Mouse (Mus musculus): Measurements from ENCODE around the gene Cfap221.

Gene Cfap221

GRCm38 (mm10) chr1:119907206-119907748 is 89.8 kb downstream of the Cfap221 start:
- DNase-seq (ENCODE audit: extremely low read depth, low read depth), result no peak

DNA sequence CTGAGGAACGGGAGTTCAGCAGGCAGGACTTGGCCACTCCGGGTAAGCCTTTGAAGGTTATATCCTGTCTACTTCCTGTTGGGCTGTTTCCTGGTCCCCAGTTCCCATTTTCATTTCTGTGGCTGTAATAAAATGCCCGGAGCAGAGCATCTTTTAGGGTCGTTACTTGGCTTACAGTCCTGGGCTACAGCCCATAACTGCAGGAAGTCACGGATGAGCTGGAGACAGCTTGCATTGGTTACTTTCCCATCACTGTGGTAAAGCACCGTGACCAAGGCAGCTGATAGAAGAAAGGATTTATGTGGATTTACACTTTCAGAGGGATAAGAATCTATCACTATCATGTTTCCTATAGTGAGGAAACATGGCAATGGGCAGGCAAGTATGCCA is 93.8 kb downstream of the Cfap221 start:
- no peak for DNase-seq (ENCODE audit: extremely low read depth, low read depth)

GRCm38 (mm10) chr1:119902551-119903230 is 94.3 kb downstream of the Cfap221 start:
- no peak for DNase-seq (ENCODE audit: extremely low read depth, low read depth)

GRCm38 (mm10) chr1:119899195-119900123 is 97.6 kb downstream of the Cfap221 start:
- no peak for DNase-seq (ENCODE audit: extremely low read depth, low read depth)

- peak; percentile 34 for DNase-seq (ENCODE audit: extremely low read depth, low read depth)
Observed at GRCm38 (mm10) chr1:119894936-119895335, 102.1 kb downstream of the Cfap221 start.

DNA sequence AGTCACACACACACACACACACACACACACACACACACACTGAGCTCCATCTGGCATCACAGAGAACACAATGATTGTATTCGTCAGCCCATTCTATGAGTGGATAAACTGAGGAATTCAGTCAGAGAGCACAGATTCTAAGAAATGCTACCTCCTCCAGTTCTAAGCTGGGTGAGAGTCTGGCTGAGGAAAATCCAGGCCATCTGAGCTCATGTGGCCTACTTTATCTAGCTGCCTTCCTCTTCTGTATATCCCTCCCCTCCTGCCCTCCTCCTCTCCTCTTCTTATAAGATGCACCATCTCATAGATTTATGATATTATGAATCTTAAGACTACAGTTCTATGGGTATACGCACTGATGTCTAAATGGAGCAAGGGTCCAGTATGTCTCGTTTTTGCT is 103.4 kb downstream of the Cfap221 start:
- no peak for DNase-seq (ENCODE audit: extremely low read depth, low read depth)

GRCm38 (mm10) chr1:119892933-119893332 is 104.1 kb downstream of the Cfap221 start:
- DNase-seq (ENCODE audit: extremely low read depth, low read depth), result no peak

- DNase-seq (ENCODE audit: extremely low read depth, low read depth), result no peak
Observed at GRCm38 (mm10) chr1:119891865-119892264, 105.2 kb downstream of the Cfap221 start.

DNA sequence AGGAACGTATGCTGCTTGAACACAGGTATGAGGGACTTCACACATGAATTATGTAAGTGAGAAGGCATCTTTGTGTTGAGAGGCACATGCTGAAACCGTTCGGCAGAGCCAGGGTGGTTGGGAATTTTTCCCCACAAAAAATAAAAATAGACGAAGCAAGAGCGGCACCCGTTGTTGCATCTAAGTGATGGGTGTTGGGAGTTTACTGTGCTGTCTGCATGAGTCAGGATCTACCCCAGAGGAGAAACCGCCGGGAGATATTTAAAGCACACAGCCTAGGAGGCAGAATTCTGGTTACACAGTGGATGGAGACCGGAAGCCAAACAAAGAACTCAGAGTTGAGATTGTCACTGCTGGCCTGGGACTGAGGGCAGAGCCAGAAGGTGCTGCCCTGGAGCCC is 105.9 kb downstream of the Cfap221 start:
- no peak for DNase-seq (ENCODE audit: extremely low read depth, low read depth)

DNA sequence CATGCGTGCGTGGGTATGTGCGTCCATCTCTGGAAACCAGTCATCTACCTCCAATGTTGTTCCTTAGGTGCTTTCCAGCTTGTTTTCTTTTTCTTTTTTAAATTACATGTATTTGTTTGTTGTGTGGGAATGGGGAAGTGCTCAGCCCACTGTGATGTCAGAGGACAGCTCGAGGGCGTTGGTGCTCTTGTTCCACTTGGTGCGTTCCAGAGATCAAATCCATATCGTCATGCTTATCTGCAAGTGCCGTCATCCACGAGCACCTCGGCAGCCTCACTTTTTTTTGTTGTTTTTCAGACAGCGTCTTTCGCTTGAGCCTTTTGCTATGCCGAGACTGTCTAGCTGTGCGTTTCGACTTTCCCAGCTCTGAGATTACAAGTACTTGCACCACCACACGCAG is 107.7 kb downstream of the Cfap221 start:
- no peak for DNase-seq (ENCODE audit: extremely low read depth, low read depth)

DNA sequence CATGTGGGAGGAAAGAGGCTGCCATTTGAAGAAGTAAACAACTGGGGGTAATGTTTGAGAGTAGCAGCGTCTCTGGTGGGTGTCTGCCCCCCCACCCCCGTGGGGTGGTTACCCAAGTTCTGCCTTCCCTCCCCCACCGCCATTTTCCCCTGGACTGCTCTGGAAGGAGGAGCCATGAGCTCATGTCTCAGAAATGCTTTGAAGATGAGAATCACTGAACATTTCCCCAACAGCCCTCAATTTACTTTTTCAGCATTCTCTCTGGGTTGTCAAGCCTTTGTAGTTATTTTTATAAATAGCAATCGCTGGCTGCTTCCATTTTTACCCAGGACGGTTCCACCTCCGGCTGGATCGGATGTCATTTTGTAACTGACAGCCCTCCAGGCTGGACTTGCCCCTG is 110.7 kb downstream of the Cfap221 start:
- DNase-seq (ENCODE audit: extremely low read depth, low read depth), result no peak

DNA sequence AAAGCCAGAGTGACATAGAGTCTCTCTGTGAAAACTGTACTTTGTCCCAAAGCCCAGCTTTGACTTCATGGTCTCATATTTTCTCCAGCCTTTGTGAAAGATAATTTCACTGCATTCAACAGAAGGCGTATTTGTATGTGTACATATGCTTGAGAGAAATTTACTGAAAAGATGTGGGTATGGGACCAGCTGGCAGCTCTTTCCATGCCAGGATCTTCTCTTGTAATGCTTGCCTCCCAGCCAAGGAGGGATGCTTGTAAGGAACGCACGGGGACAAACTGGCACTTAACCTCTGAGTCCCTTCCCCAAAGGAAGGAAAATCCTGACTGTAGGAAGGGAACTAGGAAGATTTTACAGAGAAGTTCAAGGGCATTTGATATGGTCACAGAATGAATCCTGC is 112.8 kb downstream of the Cfap221 start:
- no peak for DNase-seq (ENCODE audit: extremely low read depth, low read depth)

DNA sequence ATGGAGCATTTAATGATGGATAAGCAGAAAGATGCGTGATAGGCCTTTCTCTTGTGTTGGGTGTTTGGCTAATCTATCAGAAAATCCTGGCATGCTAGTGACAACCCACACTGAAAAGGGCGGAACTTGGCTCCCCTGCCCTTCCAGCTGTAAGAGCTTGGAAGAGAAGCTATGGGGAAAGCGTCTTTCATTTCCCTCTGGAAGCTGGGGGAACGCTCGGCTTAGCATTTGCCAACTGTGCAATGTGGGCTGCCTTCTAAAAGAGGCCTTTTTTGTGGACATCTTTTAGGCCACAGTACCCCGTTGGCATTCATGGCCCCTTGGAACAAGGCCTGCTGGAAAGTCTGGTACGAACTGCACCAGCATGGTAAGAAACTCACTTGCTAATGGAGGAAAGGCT is 118.1 kb downstream of the Cfap221 start:
- DNase-seq (ENCODE audit: extremely low read depth, low read depth), result no peak

GRCm38 (mm10) chr1:119877469-119877868 is 119.6 kb downstream of the Cfap221 start:
- DNase-seq (ENCODE audit: extremely low read depth, low read depth), result no peak

All from MEL-GATA-1-ER (cell line).